Mouse (Mus musculus): Measurements from ENCODE around the gene Myh11. TPM values are rescaled to one million over a fixed set of nuclear protein-coding genes. Genes with fewer than 3 reads are reported as not detected.

The Myh11 gene
- polyA plus RNA-seq (2014; fragmentation: Nextera tagmentation; extraction: Ambion mirVana): 1.2 TPM in 2 replicates

GRCm38 (mm10) chr16:14291223-14291622 is at the start of gene Myh11:
Myh11 (minus strand) TSS chr16:14291372.
- peaks cover 16% of the 10 kb centered on the region for H3K27me3 ChIP-seq (ENCODE audit: control insufficient read depth, insufficient read depth, low read length)
- H3K27ac ChIP-seq: no peak within 1 kb of the TSS
- DNase-seq (ENCODE audit: low spot score) (peak; percentile 60), ATAC-seq (ENCODE audit: low FRiP score) (peak; percentile 49)
- peak within 1 kb of the TSS; percentile 54 for H3K4me2 ChIP-seq (replicated peaks)
- H3K9ac ChIP-seq: peak within 1 kb of the TSS; percentile 40
- WGBS: 6% methylated on average over 15 of the region's 16 CpGs
- no peaks in the 10 kb centered on the region for H3K36me3 ChIP-seq (replicated peaks; ENCODE audit: control insufficient read depth, insufficient read depth)
- peaks cover 6% of the 10 kb centered on the region for H3K4me1 ChIP-seq (replicated peaks; ENCODE audit: control insufficient read depth, insufficient read depth, low read length)
- H3K9me3 ChIP-seq (ENCODE audit: control insufficient read depth, low read length): no peaks in the 10 kb centered on the region
- H3K4me3 ChIP-seq (replicated peaks; ENCODE audit: low read length): peak within 1 kb of the TSS; percentile 25

DNA sequence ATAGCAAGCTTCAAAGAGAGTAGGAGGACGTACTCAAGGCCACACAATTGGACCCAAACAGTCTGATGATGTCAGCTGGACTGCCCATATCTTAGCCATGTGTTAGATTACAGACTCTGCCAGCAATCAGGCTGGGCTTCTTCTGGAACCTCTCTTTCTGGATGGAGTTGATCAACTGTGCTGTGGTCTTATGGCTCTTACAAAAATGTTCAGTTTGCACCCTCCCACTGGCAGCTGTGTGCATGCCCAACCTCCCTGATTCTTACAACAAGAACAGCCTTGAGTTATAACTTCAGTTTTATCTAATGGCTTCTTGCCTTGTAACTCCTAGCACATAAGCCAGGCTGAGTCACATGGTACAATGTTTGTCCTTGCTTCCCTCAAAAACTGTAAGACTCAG is 37.0 kb upstream of the Myh11 start:
- no peak for ATAC-seq (ENCODE audit: low FRiP score)

GRCm38 (mm10) chr16:14320494-14320893 is 29.3 kb upstream of the Myh11 start:
- 43% methylated on average over 1 of the region's 1 CpGs for WGBS
- no peak overlapping the region for H3K9ac ChIP-seq
- no peaks in the 10 kb centered on the region for H3K9me3 ChIP-seq (ENCODE audit: control insufficient read depth, low read length)
- peak; percentile 22 for DNase-seq (ENCODE audit: low spot score)
- no peak overlapping the region for H3K4me3 ChIP-seq (replicated peaks; ENCODE audit: low read length)
- H3K4me1 ChIP-seq (replicated peaks; ENCODE audit: control insufficient read depth, insufficient read depth, low read length): peaks cover 9% of the 10 kb centered on the region
- ATAC-seq (ENCODE audit: low FRiP score): no peak
- H3K27me3 ChIP-seq (ENCODE audit: control insufficient read depth, insufficient read depth, low read length): no peaks in the 10 kb centered on the region
- H3K27ac ChIP-seq: no peak overlapping the region
- H3K36me3 ChIP-seq (replicated peaks; ENCODE audit: control insufficient read depth, insufficient read depth): no peaks in the 10 kb centered on the region
- H3K4me2 ChIP-seq (replicated peaks): no peak overlapping the region

More for the DNA sequence above, 37.0 kb upstream of the Myh11 start:
- Histone ChIP-seq H3K4me2 (replicated peaks) (no peak overlapping the region), H3K4me3 (replicated peaks; ENCODE audit: low read length) (no peak overlapping the region), H3K9ac (no peak overlapping the region), H3K9me3 (ENCODE audit: control insufficient read depth, low read length) (no peaks in the 10 kb centered on the region), H3K27ac (no peak overlapping the region), H3K36me3 (replicated peaks; ENCODE audit: control insufficient read depth, insufficient read depth) (no peaks in the 10 kb centered on the region), H3K4me1 (replicated peaks; ENCODE audit: control insufficient read depth, insufficient read depth, low read length) (no peaks in the 10 kb centered on the region), H3K27me3 (ENCODE audit: control insufficient read depth, insufficient read depth, low read length) (no peaks in the 10 kb centered on the region)
- no peak for DNase-seq (ENCODE audit: low spot score)
- 74% methylated on average over 1 of the region's 1 CpGs for WGBS

DNA sequence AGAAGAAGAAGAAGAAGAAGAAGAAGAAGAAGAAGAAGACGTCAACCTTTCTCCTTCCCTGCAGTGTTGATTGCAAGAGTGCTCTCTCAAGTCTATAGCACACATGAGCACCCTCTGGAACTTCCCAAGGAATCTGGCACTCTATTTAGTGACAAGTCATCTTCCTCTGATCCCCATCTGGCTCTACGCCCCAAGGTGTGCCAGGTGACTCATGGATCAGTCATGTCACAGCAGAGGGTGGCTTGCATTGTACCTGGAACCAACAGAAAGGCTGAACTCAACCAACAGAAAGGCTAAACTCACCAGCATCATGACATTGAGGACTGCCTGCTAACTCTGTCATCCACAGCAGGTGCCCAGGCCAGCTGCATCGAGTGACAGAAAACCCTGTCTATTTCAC is 28.5 kb upstream of the Myh11 start:
- DNase-seq (ENCODE audit: low spot score): peak; percentile 19

GRCm38 (mm10) chr16:14316884-14317876 is 26.0 kb upstream of the Myh11 start, which contains the start of gene Fopnl:
Fopnl (minus strand) TSS chr16:14317405.
- Histone ChIP-seq H3K9ac (peak within 1 kb of the TSS; percentile 74), H3K4me2 (replicated peaks) (peak within 1 kb of the TSS; percentile 67), H3K4me1 (replicated peaks; ENCODE audit: control insufficient read depth, insufficient read depth, low read length) (peaks cover 12% of the 10 kb centered on the region), H3K4me3 (replicated peaks; ENCODE audit: low read length) (peak within 1 kb of the TSS; percentile 64), H3K27ac (peak within 1 kb of the TSS; percentile 90), H3K9me3 (ENCODE audit: control insufficient read depth, low read length) (no peaks in the 10 kb centered on the region), H3K36me3 (replicated peaks; ENCODE audit: control insufficient read depth, insufficient read depth) (peaks cover 21% of the 10 kb centered on the region), H3K27me3 (ENCODE audit: control insufficient read depth, insufficient read depth, low read length) (no peaks in the 10 kb centered on the region)
- DNase-seq (ENCODE audit: low spot score): peak; percentile 95
- 5% methylated on average over 51 of the region's 51 CpGs for WGBS
- peak; percentile 100 for ATAC-seq (ENCODE audit: low FRiP score)

More for the DNA sequence above, 28.5 kb upstream of the Myh11 start:
- Histone ChIP-seq H3K27ac (no peak overlapping the region), H3K27me3 (ENCODE audit: control insufficient read depth, insufficient read depth, low read length) (no peaks in the 10 kb centered on the region), H3K9me3 (ENCODE audit: control insufficient read depth, low read length) (no peaks in the 10 kb centered on the region), H3K9ac (no peak overlapping the region), H3K4me3 (replicated peaks; ENCODE audit: low read length) (no peak overlapping the region), H3K36me3 (replicated peaks; ENCODE audit: control insufficient read depth, insufficient read depth) (no peaks in the 10 kb centered on the region), H3K4me1 (replicated peaks; ENCODE audit: control insufficient read depth, insufficient read depth, low read length) (peaks cover 12% of the 10 kb centered on the region), H3K4me2 (replicated peaks) (no peak overlapping the region)
- 84% methylated on average over 3 of the region's 3 CpGs for whole genome bisulfite sequencing
- no peak for ATAC-seq (ENCODE audit: low FRiP score)

- no peak overlapping the region for H3K4me2 ChIP-seq (replicated peaks)
- no peak for ATAC-seq (ENCODE audit: low FRiP score)
- no peak overlapping the region for H3K27ac ChIP-seq
- no peaks in the 10 kb centered on the region for H3K27me3 ChIP-seq (ENCODE audit: control insufficient read depth, insufficient read depth, low read length)
- 95% methylated on average over 7 of the region's 7 CpGs for WGBS
- H3K9me3 ChIP-seq (ENCODE audit: control insufficient read depth, low read length): no peaks in the 10 kb centered on the region
- no peak overlapping the region for H3K9ac ChIP-seq
- no peak for DNase-seq (ENCODE audit: low spot score)
- peaks cover 56% of the 10 kb centered on the region for H3K36me3 ChIP-seq (replicated peaks; ENCODE audit: control insufficient read depth, insufficient read depth)
- no peak overlapping the region for H3K4me3 ChIP-seq (replicated peaks; ENCODE audit: low read length)
- H3K4me1 ChIP-seq (replicated peaks; ENCODE audit: control insufficient read depth, insufficient read depth, low read length): peaks cover 12% of the 10 kb centered on the region
These were observed 21.7 kb upstream of the Myh11 start for GRCm38 (mm10) chr16:14312914-14313313.

GRCm38 (mm10) chr16:14311371-14311770 is 20.2 kb upstream of the Myh11 start:
- ATAC-seq (ENCODE audit: low FRiP score): no peak
- H3K27ac ChIP-seq: no peak overlapping the region
- DNase-seq (ENCODE audit: low spot score): peak; percentile 38
- WGBS: 51% methylated on average over 6 of the region's 6 CpGs
- peaks cover 11% of the 10 kb centered on the region for H3K4me1 ChIP-seq (replicated peaks; ENCODE audit: control insufficient read depth, insufficient read depth, low read length)
- no peak overlapping the region for H3K4me3 ChIP-seq (replicated peaks; ENCODE audit: low read length)
- H3K36me3 ChIP-seq (replicated peaks; ENCODE audit: control insufficient read depth, insufficient read depth): peaks cover 69% of the 10 kb centered on the region
- no peaks in the 10 kb centered on the region for H3K27me3 ChIP-seq (ENCODE audit: control insufficient read depth, insufficient read depth, low read length)
- no peaks in the 10 kb centered on the region for H3K9me3 ChIP-seq (ENCODE audit: control insufficient read depth, low read length)
- no peak overlapping the region for H3K4me2 ChIP-seq (replicated peaks)
- H3K9ac ChIP-seq: no peak overlapping the region

GRCm38 (mm10) chr16:14309833-14310232 is 18.7 kb upstream of the Myh11 start:
- 98% methylated on average over 3 of the region's 3 CpGs for WGBS
- ATAC-seq (ENCODE audit: low FRiP score): no peak

GRCm38 (mm10) chr16:14308245-14309073 is 17.3 kb upstream of the Myh11 start:
- no peak for ATAC-seq (ENCODE audit: low FRiP score)
- H3K4me2 ChIP-seq (replicated peaks): no peak overlapping the region
- no peak for DNase-seq (ENCODE audit: low spot score)
- no peak overlapping the region for H3K27ac ChIP-seq
- no peaks in the 10 kb centered on the region for H3K4me1 ChIP-seq (replicated peaks; ENCODE audit: control insufficient read depth, insufficient read depth, low read length)
- peaks cover 82% of the 10 kb centered on the region for H3K36me3 ChIP-seq (replicated peaks; ENCODE audit: control insufficient read depth, insufficient read depth)
- no peaks in the 10 kb centered on the region for H3K27me3 ChIP-seq (ENCODE audit: control insufficient read depth, insufficient read depth, low read length)
- H3K9ac ChIP-seq: no peak overlapping the region
- WGBS: 93% methylated on average over 6 of the region's 6 CpGs
- H3K4me3 ChIP-seq (replicated peaks; ENCODE audit: low read length): no peak overlapping the region
- no peaks in the 10 kb centered on the region for H3K9me3 ChIP-seq (ENCODE audit: control insufficient read depth, low read length)

More at GRCm38 (mm10) chr16:14309833-14310232, 18.7 kb upstream of the Myh11 start:
- no peaks in the 10 kb centered on the region for H3K9me3 ChIP-seq (ENCODE audit: control insufficient read depth, low read length)
- H3K4me3 ChIP-seq (replicated peaks; ENCODE audit: low read length): no peak overlapping the region
- no peaks in the 10 kb centered on the region for H3K4me1 ChIP-seq (replicated peaks; ENCODE audit: control insufficient read depth, insufficient read depth, low read length)
- no peak overlapping the region for H3K9ac ChIP-seq
- H3K27ac ChIP-seq: no peak overlapping the region
- H3K36me3 ChIP-seq (replicated peaks; ENCODE audit: control insufficient read depth, insufficient read depth): peaks cover 78% of the 10 kb centered on the region
- H3K27me3 ChIP-seq (ENCODE audit: control insufficient read depth, insufficient read depth, low read length): no peaks in the 10 kb centered on the region
- no peak overlapping the region for H3K4me2 ChIP-seq (replicated peaks)
- no peak for DNase-seq (ENCODE audit: low spot score)

Data from hindbrain, embryonic 14.5 days (tissue).